Mouse (Mus musculus) forebrain, embryonic 12.5 days (tissue): Measurements from ENCODE around the gene Vwa3a. TPM values are rescaled to one million over a fixed set of nuclear protein-coding genes. Genes with fewer than 3 reads are reported as not detected.

Experiments used
- ATAC-seq: fragments of 200-750 bp; cut with Nextera tagmentation; 2 replicates; pipeline ENCODE4 v1.8.0; 2017; ENCODE audit warnings: moderate TSS enrichment; ENCODE audit not compliant: low FRiP score
- H3K27ac ChIP-seq: fragments of 300-500 bp; sonication (generic); 2 replicates; pipeline ENCODE4 v1.5.1; 2016; ENCODE audit warnings: mild to moderate bottlenecking
- H3K27me3 ChIP-seq: fragments of 300-500 bp; sonication (generic); 2 replicates; pipeline ENCODE4 v1.6.1; 2016; ENCODE audit warnings: mild to moderate bottlenecking
- H3K36me3 ChIP-seq: fragments of 300-500 bp; sonication (generic); replicated peaks from 2 replicates; pipeline ENCODE4 v1.6.1; 2016; ENCODE audit warnings: mild to moderate bottlenecking
- H3K4me1 ChIP-seq: fragments of 300-500 bp; sonication (generic); 2 replicates; pipeline ENCODE4 v1.6.1; 2016
- H3K4me2 ChIP-seq: fragments of 300-500 bp; sonication (generic); 2 replicates; pipeline ENCODE4 v1.6.1; 2016; ENCODE audit warnings: mild to moderate bottlenecking, moderate library complexity
- H3K4me3 ChIP-seq: fragments of 300-500 bp; sonication (generic); replicated peaks from 2 replicates; pipeline ENCODE4 v1.5.1; 2016; ENCODE audit warnings: mild to moderate bottlenecking
- H3K9ac ChIP-seq: fragments of 300-500 bp; sonication (generic); 2 replicates; pipeline ENCODE4 v1.6.1; 2016; ENCODE audit warnings: mild to moderate bottlenecking
- H3K9me3 ChIP-seq: fragments of 300-500 bp; sonication (generic); 2 replicates; pipeline ENCODE4 v1.6.1; 2016
- WGBS: fragments of 180-500 bp; shearing (Covaris S2); methylation state at CpG from one replicate; pipeline ENCODE4 v1.1.7; 2016; 5-methylcytosine and 5-hydroxymethylcytosine counted together
- polyA plus RNA-seq: library from polyadenylated mRNA; unstranded; fragments of >200 nt; fragmentation: Nextera tagmentation; extraction: Ambion mirVana; gene quantifications from 2 replicates; pipeline ENCODE4 v1.2.1, GENCODE M21; 2016

Gene Vwa3a
- polyA plus RNA-seq, 1 experiment from 2014 or later, result 0.88 TPM

- ATAC-seq, result no peak
- Histone ChIP-seq H3K9ac (no peak overlapping the region), H3K4me2 (no peak overlapping the region), H3K4me3 (no peak overlapping the region), H3K27ac (no peak overlapping the region), H3K27me3 (no peaks in the 10 kb centered on the region; the same call in 1 of the 2 replicates), H3K9me3 (no peaks in the 10 kb centered on the region), H3K36me3 (no peaks in the 10 kb centered on the region), H3K4me1 (no peaks in the 10 kb centered on the region)
These were observed 12.2 kb downstream of the Vwa3a start for GRCm38 (mm10) chr7:120751330-120751729.

DNA sequence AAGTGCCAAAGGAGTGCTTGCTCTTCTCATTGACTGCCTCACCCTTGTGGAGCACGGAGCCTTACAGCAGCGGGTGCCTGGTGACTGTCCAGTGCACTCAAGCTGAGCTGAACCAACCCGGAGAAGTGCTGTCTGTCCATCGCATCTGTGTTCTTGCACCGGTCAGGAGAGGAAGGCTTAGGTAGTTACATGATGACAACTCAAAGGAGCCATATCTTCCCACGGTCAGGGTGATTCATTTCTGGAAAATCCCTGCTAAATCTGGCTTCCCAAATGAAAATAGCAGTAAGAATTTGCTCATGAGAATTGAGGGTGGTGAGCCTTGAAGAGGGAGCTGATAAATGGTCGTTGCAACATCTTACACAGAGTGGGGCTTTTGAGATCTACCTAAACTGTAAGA lies 12.8 kb downstream of the Vwa3a start:
- Histone ChIP-seq H3K9ac (no peak overlapping the region), H3K27me3 (no peaks in the 10 kb centered on the region; the same call in 1 of the 2 replicates), H3K4me1 (no peaks in the 10 kb centered on the region), H3K9me3 (no peaks in the 10 kb centered on the region), H3K4me2 (no peak overlapping the region), H3K36me3 (no peaks in the 10 kb centered on the region), H3K4me3 (no peak overlapping the region), H3K27ac (no peak overlapping the region)
- ATAC-seq, result no peak
- WGBS, result 83% methylated on average over 7 of the region's 7 CpGs

- Histone ChIP-seq H3K27me3 (no peaks in the 10 kb centered on the region; the same call in 1 of the 2 replicates), H3K9ac (no peak overlapping the region), H3K4me3 (no peak overlapping the region), H3K4me1 (no peaks in the 10 kb centered on the region), H3K36me3 (no peaks in the 10 kb centered on the region), H3K9me3 (no peaks in the 10 kb centered on the region), H3K4me2 (no peak overlapping the region), H3K27ac (no peak overlapping the region)
- ATAC-seq, result peak; percentile 73
- 5% methylated on average over 5 of the region's 5 CpGs for WGBS
These were observed 15.6 kb downstream of the Vwa3a start for GRCm38 (mm10) chr7:120754671-120755070.

GRCm38 (mm10) chr7:120767369-120767768 lies 28.3 kb downstream of the Vwa3a start:
- H3K9me3 ChIP-seq, result no peaks in the 10 kb centered on the region
- no peak for ATAC-seq
- H3K27ac ChIP-seq, result no peak overlapping the region
- H3K36me3 ChIP-seq, result no peaks in the 10 kb centered on the region
- no peak overlapping the region for H3K9ac ChIP-seq
- no peak overlapping the region for H3K4me2 ChIP-seq
- H3K4me1 ChIP-seq, result peaks cover 10% of the 10 kb centered on the region
- no peak overlapping the region for H3K4me3 ChIP-seq
- WGBS, result 0% methylated on average over 1 of the region's 1 CpGs
- H3K27me3 ChIP-seq, result no peaks in the 10 kb centered on the region

DNA sequence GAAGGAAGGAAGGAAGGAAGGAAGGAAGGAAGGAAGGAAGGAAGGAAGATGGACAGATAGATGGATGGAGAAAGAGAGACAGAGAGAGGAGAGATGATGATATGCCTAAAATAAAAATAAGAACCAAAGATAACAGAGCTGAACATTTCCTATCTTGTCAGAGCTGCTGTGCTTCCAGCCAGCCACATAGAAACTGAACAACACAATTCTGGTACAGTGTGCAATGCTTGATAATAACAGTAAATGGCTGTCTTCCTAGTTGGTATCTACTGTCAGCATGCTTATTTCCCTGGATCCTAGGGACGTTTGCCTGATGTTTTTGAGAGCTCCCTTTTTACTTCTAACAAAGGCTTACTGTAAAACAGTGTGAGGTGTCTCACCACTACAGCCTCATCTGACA lies 32.3 kb downstream of the Vwa3a start:
- no peak overlapping the region for H3K9ac ChIP-seq
- WGBS, result 65% methylated on average over 1 of the region's 1 CpGs

GRCm38 (mm10) chr7:120778012-120778411 lies 38.9 kb downstream of the Vwa3a start:
- Histone ChIP-seq H3K9ac (no peak overlapping the region), H3K4me3 (no peak overlapping the region), H3K4me1 (no peaks in the 10 kb centered on the region), H3K27ac (no peak overlapping the region), H3K9me3 (no peaks in the 10 kb centered on the region), H3K27me3 (no peaks in the 10 kb centered on the region), H3K4me2 (no peak overlapping the region), H3K36me3 (no peaks in the 10 kb centered on the region)
- 72% methylated on average over 2 of the region's 2 CpGs for WGBS
- ATAC-seq, result no peak

More for the DNA sequence above, 32.3 kb downstream of the Vwa3a start:
- H3K9me3 ChIP-seq, result no peaks in the 10 kb centered on the region
- no peak overlapping the region for H3K27ac ChIP-seq
- no peaks in the 10 kb centered on the region for H3K27me3 ChIP-seq
- H3K4me2 ChIP-seq, result no peak overlapping the region
- no peak overlapping the region for H3K4me3 ChIP-seq
- no peaks in the 10 kb centered on the region for H3K36me3 ChIP-seq
- ATAC-seq, result no peak
- peaks cover 10% of the 10 kb centered on the region for H3K4me1 ChIP-seq

DNA sequence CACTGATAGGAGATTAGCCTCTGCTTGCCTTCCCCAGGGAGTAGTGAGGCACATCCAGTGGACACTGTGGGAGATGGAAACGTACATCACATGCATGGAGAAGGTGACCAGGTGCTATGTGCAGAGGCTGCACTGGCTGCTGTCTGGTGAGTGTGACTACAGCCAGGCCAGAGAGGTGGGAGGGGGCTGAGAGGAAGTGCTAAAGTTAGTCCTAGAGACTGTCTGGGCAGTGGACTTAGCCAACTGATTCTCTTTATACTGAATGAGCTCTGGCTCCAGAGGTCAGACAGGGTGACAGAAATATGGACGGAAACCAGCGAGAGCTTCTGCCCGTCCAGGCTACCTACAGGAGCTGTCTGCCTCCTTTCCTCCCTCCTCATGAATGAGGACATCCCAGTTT lies 56.4 kb downstream of the Vwa3a start:
- Histone ChIP-seq H3K36me3 (no peaks in the 10 kb centered on the region), H3K9ac (no peak overlapping the region), H3K4me1 (no peaks in the 10 kb centered on the region), H3K4me3 (no peak overlapping the region), H3K9me3 (no peaks in the 10 kb centered on the region), H3K27ac (no peak overlapping the region), H3K27me3 (no peaks in the 10 kb centered on the region), H3K4me2 (no peak overlapping the region)
- WGBS, result 88% methylated on average over 4 of the region's 4 CpGs
- ATAC-seq, result no peak

- ATAC-seq, result no peak
- Histone ChIP-seq H3K4me1 (no peaks in the 10 kb centered on the region), H3K4me3 (no peak overlapping the region), H3K4me2 (no peak overlapping the region), H3K36me3 (no peaks in the 10 kb centered on the region), H3K27me3 (no peaks in the 10 kb centered on the region), H3K27ac (no peak overlapping the region), H3K9ac (no peak overlapping the region), H3K9me3 (no peaks in the 10 kb centered on the region)
- 91% methylated on average over 3 of the region's 3 CpGs for WGBS
These were observed 57.3 kb downstream of the Vwa3a start for GRCm38 (mm10) chr7:120796369-120796768.

GRCm38 (mm10) chr7:120803268-120803667 lies 64.2 kb downstream of the Vwa3a start:
- H3K36me3 ChIP-seq, result no peaks in the 10 kb centered on the region
- H3K9me3 ChIP-seq, result no peaks in the 10 kb centered on the region
- 89% methylated on average over 2 of the region's 2 CpGs for WGBS
- H3K9ac ChIP-seq, result no peak overlapping the region
- no peaks in the 10 kb centered on the region for H3K4me1 ChIP-seq
- no peak overlapping the region for H3K27ac ChIP-seq
- no peak overlapping the region for H3K4me2 ChIP-seq
- ATAC-seq, result no peak
- no peak overlapping the region for H3K4me3 ChIP-seq
- no peaks in the 10 kb centered on the region for H3K27me3 ChIP-seq

DNA sequence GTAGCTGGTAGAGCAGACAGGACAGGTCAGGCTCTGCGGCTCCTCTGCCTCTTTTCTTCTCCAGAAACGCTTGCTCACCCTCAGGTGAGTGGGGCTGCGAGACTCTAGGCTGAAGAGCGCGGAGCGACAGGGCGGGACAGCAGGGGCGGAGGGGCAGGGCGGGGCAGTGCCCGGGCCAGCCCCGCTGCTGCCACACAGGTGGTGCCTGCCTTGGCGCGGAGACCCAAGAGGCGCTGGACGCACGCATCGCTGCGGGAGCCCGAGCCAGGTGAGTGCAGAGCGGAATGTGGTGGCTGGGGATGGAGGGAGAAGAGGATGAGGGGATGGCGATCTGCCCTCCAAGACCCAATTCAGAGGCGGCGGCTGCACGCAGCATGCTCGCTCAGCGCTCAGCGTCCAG lies 70.6 kb downstream of the Vwa3a start:
- peak overlapping the region; percentile 41; the same call in 1 of the 2 replicates for H3K9ac ChIP-seq
- peak overlapping the region; percentile 55 for H3K4me2 ChIP-seq
- H3K27me3 ChIP-seq, result peaks cover 18% of the 10 kb centered on the region
- H3K4me1 ChIP-seq, result peaks cover 4% of the 10 kb centered on the region
- no peaks in the 10 kb centered on the region for H3K9me3 ChIP-seq
- peak overlapping the region; percentile 25 for H3K4me3 ChIP-seq
- no peak overlapping the region for H3K27ac ChIP-seq
- 5% methylated on average over 27 of the region's 27 CpGs for WGBS
- ATAC-seq, result no peak
- H3K36me3 ChIP-seq, result no peaks in the 10 kb centered on the region

GRCm38 (mm10) chr7:120811834-120812415 lies 72.8 kb downstream of the Vwa3a start, which contains the start of gene Gm5737:
Gm5737 (plus strand) TSS chr7:120812365.
- no peaks in the 10 kb centered on the region for H3K36me3 ChIP-seq
- no peaks in the 10 kb centered on the region for H3K9me3 ChIP-seq
- H3K4me1 ChIP-seq, result peaks cover 4% of the 10 kb centered on the region
- ATAC-seq, result no peak
- no peak within 1 kb of the TSS for H3K9ac ChIP-seq
- 84% methylated on average over 6 of the region's 6 CpGs for WGBS
- H3K4me3 ChIP-seq, result no peak within 1 kb of the TSS
- H3K27ac ChIP-seq, result no peak within 1 kb of the TSS
- no peak within 1 kb of the TSS for H3K4me2 ChIP-seq
- H3K27me3 ChIP-seq, result peaks cover 18% of the 10 kb centered on the region

- Histone ChIP-seq H3K4me3 (no peak overlapping the region), H3K4me1 (no peaks in the 10 kb centered on the region), H3K9ac (no peak overlapping the region), H3K27me3 (no peaks in the 10 kb centered on the region), H3K36me3 (no peaks in the 10 kb centered on the region), H3K9me3 (no peaks in the 10 kb centered on the region), H3K4me2 (no peak overlapping the region), H3K27ac (no peak overlapping the region)
- no peak for ATAC-seq
- WGBS, result 91% methylated on average over 6 of the region's 6 CpGs
These were observed 78.4 kb downstream of the Vwa3a start for GRCm38 (mm10) chr7:120817552-120817951.

- no peaks in the 10 kb centered on the region for H3K36me3 ChIP-seq
- no peak overlapping the region for H3K27ac ChIP-seq
- no peak overlapping the region for H3K9ac ChIP-seq
- no peaks in the 10 kb centered on the region for H3K9me3 ChIP-seq
- H3K4me2 ChIP-seq, result no peak overlapping the region
- 84% methylated on average over 4 of the region's 4 CpGs for WGBS
- H3K4me3 ChIP-seq, result no peak overlapping the region
- H3K4me1 ChIP-seq, result no peaks in the 10 kb centered on the region
- no peak for ATAC-seq
- H3K27me3 ChIP-seq, result no peaks in the 10 kb centered on the region
These were observed 80.3 kb downstream of the Vwa3a start for GRCm38 (mm10) chr7:120819386-120819785.
